Mouse (Mus musculus) cerebellum, adult 2 months (tissue): ENCODE measurements around the gene Fscn2.

Experiments
- CTCF ChIP-seq: fragments of 200-500 bp; IDR thresholded peaks from 2 replicates; pipeline ENCODE4 v1.5.1; 2011; ENCODE audit warnings: low read depth, mild to moderate bottlenecking, control low read depth, low read length, moderate library complexity, borderline replicate concordance; ENCODE audit not compliant: insufficient read depth
- POLR2A ChIP-seq: fragments of 200-500 bp; IDR thresholded peaks from 2 replicates; pipeline ENCODE4 v1.6.1; 2011; ENCODE audit warnings: low read length, control low read depth, borderline replicate concordance; ENCODE audit not compliant: insufficient read depth

DNA sequence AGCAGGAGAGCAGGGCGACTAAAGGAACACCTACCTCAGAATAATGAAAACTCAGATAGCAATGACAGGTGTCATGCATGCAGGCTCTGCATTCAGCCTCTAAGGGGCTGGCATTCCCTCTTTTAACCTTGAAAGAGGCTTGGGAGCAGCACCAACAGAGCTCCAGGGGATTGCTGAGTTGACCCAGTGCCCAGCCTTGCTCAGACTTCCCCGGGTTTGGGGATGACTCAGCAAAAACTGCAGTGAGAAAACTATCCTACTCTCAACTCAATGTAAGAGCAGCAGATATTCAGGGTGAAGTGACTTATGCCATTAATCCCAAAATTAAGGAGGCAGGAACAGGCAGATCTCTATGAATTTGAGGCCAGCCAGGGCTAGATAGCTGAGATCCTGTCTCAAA lies 25.8 kb downstream of the Fscn2 start:
- TF ChIP-seq POLR2A (no peak), CTCF (no peak)
